Mouse (Mus musculus) heart, postnatal 4 days (tissue): ENCODE data around the gene Cox19. TPM values are rescaled to one million over a fixed set of nuclear protein-coding genes. Genes with fewer than 3 reads are reported as not detected.
"Not testable (repeated sequence)": the region's sequence is repeated elsewhere in the genome, so short reads cannot be mapped to it uniquely, and the experiment has no call there.

Source experiments
- DNase-seq: peaks from one replicate; pipeline ENCODE4 v3.0.0; 2021
- total RNA-seq, 2 experiments: library from RNA; stranded (reverse); gene quantifications; 2 replicates each; pipeline ENCODE4 v1.2.3; 2021

Cox19 gene
- total RNA-seq, 2 experiments from 2014 or later, result 76.9 to 79.3 TPM

DNA sequence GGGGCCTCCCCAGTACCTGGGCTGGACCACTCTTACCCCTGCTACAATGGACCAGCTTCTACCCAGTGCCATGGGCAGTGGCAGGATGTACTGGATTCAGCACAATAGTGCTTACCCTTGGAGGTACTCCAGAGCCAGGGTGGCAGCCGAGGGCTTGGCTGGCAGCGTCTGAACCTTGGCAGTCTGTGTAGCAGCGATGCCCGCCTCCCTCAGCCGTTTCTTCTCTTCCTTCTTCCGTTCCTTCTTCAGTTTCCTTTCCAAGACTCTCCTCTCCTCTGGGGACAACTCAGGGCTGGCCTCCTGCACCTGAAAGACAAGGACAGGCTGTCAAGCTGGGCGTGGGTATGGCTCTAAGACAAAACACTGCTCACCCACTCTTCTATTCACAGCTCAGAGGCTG lies 12.6 kb upstream of the Cox19 start:
- no peak for DNase-seq

DNA sequence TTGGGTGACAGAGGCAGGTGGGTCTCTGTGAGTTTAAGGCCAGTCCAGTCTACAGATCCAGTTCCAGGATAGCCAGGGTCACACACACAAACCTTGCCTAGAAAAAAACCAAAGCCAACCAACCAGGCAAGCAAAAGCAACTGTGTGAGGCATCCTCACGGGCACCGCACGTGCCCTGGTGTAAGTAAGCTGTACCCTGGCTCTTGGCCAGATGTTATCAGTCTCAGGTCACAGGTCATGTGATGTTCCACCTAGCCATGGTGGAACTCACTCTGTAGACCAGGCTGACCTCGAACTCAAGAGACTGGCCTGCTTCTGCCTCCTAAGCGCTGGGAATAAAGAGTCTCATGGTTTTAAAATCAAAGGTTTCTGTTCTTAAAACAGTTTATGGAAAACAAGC lies 8.0 kb upstream of the Cox19 start:
- no peak for DNase-seq

DNA sequence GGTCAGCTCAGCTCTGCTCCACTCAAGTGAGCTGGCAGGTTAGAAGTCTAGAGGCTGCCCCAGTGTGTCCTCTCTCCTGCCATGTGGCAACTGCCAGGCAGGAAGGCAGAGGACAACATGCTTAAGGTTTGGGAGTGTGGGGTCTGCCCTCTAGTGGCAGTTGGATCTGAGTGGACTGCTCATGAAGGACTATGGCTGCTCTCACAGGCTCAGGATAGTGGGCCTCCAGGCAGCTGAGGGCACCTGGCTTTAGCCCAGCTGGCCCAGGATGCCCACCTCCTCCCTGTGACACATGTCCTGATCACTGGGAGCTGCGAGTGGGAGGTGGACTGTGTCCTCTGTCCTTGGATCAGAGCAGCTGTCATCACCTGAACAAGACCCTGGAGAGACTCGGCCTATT lies 7.4 kb upstream of the Cox19 start:
- peak; percentile 72 for DNase-seq

- DNase-seq, result peak; percentile 90
Measured at GRCm38 (mm10) chr5:139355235-139355772, 4.1 kb upstream of the Cox19 start.

GRCm38 (mm10) chr5:139353946-139354345 lies 2.7 kb upstream of the Cox19 start:
- no peak for DNase-seq

- DNase-seq, result no peak
Measured at GRCm38 (mm10) chr5:139353496-139353895, 2.3 kb upstream of the Cox19 start.

- DNase-seq, result no peak
Measured at GRCm38 (mm10) chr5:139352317-139352716, 1.1 kb upstream of the Cox19 start, which contains the start of gene Cyp2w1. Gene Cyp2w1 (plus strand): TSS chr5:139352617.

DNA sequence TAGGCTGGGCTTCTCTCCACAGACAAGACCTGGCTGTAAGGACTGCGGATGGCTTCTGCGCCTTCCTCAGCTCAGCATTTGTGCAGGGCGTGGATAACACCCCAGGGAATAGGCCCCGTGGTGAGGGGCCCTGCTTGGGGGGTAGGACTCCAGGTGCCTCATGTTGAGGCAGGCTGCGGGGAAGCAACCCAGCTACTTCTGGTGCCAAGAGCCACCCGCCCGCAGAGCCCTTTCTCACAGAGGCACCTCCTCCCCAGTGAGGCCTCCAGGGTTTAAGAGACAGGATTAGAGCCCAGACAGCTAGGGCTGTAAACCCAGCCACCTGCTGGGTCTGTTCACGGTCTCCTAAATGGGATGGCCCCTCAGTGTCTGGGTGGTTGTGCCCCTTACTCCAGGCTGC lies 410 bp upstream of the Cox19 start:
- DNase-seq, result no peak

DNA sequence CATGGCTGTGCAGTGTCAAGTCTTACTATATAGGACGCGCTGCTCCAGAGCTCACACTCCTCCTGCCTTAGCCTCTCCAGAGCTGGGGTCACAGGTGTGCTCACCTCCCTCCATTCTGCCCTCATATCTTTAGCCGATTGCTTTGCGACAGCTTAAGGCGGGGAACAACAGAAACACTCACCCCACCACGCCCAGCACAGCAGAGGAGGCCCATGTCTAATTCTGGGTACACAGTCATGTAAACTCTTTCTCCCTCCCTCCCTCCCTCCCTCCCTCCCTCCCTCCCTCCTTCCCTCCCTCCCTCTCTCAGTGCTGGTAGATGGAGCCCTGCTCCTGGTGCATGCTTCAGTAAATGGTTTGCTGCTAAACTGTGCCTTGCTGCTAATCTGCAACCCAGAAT lies 1.5 kb downstream of the Cox19 start:
- DNase-seq, result no peak

DNA sequence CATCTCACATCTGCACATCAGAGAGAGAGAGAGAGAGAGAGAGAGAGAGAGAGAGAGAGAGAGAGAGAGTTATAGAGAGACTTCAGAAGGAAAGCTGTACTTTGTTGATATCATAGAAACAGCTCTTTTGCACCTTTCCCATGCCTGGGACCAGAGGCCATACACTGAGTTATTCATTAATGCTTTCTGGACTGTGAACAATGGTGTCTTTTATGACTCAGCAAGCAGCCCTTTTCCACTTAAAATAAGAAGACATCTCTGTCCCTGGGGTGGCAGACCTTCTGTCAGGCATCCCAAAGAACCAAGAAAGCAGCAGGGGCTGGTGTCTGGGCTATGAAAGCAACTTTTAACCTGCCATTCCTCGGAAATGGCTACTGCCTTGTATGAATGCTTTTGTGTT lies 4.0 kb downstream of the Cox19 start:
- DNase-seq, result no peak

DNA sequence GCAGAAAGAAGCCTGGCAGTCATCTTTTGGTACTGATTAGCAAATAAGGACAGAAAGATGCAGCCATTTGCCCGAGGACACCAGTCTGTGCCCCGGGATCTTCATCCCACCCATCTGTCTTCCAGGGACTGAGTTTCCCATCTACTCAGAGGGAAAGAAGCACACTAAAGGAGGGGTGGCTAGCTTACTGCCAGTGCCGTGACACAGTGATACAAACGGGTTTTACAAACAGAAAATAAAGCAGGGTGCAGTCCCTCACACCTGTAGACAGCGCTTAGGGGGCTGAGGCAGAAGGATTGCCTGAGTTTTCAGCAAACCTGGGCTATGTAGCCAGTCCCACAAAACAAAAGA lies 5.9 kb downstream of the Cox19 start:
- DNase-seq, result no peak

DNA sequence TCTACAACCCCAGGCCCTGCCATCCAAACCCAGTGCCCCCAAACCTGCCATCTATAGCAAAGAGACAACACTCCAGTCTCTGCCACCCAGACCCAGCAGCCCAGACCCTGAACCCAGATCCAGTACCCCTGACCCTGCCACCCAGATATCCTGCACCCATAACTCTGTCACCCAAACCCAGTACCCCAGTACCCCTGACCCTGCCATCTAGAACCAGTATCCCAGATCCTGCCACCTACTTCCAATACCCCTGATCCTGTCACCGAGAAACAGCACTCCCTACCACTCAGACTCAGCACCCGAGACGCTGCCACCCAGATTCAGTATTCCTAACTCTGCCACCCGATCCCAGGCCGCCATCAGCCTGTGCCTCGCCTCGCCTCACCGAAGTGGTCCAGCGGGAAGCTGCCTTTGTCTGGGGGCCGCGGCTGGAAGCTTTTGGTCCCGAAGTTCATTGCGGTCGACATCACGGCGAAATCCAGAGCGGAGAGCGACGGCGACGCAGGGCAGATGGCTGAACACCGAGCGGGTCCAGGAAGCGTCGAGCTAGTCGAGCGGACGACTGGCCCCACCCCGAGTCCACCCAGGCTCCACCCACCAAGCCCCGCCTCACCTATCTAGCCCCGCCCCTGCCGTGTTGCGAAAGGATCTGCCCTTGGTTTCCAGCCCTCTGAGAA lies 6.4 kb downstream of the Cox19 start:
- DNase-seq, result peak; percentile 97

DNA sequence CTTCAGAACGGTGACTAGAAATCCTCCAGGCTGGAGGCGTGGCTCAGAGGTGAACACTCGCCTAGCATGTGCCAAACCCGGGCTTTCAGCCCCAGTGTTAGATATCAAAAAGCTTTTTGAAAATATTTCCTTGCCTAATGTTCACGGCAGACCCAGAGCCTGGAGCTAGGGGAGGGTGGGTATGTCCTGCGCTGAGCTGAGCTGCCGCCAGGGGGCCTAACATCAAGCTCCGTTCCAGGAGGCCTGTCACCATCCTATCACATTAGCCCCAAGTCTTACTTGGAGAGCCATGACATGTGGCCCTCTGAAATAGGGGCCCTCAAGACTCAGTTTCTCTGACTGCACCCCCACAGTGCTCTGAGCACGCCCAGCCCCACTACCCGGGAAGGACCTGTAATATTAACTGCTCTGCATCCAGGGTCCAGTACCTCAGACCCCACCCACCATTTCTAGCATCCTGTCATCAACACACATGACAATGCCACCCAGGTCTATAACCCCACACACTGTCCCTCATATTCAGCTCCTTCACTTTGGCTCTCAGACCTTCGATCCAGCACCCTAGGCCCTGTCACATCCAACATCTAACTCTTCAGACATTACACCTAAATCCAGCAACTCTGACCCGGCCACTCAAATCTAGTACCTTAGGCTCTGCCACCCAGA lies 7.1 kb downstream of the Cox19 start:
- DNase-seq, result peak; percentile 89

DNA sequence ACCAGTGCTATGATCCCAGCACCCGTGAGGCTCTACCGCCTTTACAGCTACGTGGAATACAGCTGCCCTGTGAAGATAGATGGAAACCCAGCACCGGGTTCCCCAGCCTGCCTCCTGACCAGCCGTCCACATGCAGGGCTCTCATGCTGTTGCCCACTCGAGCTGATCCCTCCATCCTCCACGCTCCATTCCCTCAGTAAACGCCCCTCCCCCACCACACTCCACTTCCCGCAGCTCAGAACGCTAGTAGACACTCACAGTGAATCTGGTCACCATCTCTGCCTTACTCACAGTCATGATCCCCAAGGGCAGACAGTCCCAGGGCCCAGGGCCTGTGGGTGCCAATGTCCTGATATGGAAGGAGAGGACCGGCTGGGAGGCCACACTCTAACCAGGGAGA lies 12.3 kb downstream of the Cox19 start:
- no peak for DNase-seq

DNA sequence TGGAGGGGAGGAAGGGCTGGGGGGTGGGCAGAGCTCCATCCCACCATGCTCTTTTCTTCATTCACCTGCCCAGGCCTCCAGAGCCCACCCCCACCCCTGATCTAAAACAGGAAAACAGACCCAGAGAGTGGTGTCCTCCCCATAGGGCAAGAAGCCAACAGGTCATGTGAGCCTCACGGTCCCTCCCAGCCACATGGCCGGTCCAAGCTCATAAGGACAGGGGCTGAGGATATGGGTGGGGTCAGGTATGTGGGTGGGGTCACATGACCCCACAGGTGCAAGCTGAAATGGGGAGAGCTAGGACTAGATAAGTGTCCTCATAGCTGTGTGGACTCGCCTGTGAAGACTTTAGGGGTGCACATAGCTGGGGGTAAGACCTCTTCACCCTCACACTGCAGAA lies 12.8 kb downstream of the Cox19 start:
- peak; percentile 46 for DNase-seq

- peak; percentile 44 for DNase-seq
Measured at GRCm38 (mm10) chr5:139337826-139338370, 13.3 kb downstream of the Cox19 start.

- DNase-seq, result no peak
Measured at GRCm38 (mm10) chr5:139335634-139336033, 15.6 kb downstream of the Cox19 start.

DNA sequence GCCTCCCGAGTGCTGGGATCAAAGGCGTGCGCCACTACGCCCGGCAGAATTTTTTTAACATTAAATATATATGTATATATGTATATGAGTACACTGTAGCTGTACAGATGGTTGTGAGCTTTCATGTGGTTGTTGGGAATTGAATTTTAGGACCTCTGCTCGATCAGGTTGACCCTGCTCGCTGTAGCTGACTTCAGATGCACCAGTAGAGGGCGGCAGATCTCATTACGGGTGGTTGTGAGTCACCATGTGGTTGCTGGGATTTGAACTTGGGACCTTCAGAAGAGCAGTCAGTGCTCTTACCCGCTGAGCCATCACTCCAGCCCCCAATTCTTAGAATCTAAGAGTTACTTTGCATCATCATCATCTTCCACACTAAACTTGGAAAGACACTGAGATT lies 16.8 kb downstream of the Cox19 start:
- DNase-seq, result not testable (repeated sequence)

DNA sequence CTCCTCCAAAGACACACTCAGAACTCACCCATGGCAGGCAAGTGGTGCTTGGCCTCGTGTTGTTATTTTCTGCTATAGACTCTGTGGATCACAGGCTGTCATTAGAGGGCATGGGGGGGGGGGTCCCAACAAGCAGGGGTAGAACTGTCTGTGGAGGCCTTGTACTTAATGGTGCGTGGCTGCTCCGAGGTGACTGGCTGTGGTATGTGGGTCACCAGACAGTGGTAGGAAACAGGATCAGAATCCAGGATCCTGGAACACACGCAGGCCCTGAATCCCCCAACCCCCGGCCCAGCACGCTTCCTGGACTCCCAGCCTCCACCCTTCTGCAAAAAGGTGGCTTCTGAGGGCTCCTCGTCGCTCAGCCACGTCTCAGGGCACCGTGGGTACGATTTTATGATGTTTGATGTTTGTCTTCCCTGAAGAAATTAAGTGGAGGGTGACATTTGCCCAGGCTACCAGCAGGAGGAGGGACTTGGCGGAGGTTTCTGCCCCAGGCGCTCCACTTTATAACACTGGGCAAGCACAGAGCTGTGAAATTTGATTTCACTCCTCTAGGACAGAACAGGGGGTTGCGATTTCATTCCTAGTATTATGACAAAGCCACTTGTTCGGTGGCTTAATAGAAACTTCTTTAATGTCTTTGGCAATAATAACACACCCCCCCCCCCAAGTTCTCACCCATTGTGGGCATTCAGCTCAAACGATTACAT lies 17.8 kb downstream of the Cox19 start:
- no peak for DNase-seq

DNA sequence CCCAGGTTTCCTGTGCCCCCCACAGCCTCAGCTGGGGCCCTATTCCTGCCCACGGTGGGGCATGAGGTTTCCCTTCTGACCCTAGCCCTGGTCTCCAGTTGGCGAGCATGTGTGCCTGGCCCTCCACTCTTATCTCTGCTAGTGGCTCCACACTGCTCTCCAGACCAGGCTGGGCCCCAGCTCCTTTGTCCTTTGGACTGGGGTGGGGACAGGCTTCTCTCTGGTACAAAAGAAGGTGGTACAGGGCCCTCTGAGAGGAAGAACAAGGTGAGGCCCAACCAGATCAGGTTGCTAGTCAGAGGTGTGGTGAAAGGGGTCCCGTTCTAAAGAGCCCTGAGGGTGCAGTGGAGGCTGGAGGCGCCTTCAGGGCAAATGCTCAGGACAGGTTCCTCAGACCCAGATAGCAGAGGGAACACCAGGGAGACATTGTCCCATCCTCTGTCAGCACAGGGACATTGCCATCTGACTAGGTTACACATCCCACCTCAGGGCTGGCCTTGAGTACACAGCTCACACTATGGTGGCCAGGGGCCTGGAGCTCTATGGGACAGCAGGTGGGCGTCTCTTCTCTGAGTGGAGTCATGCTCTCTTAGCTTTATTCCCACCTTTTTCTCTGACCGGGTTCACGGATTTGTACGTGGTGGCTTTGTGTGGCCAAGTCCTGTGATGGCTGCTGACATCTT lies 18.5 kb downstream of the Cox19 start:
- DNase-seq, result no peak

DNA sequence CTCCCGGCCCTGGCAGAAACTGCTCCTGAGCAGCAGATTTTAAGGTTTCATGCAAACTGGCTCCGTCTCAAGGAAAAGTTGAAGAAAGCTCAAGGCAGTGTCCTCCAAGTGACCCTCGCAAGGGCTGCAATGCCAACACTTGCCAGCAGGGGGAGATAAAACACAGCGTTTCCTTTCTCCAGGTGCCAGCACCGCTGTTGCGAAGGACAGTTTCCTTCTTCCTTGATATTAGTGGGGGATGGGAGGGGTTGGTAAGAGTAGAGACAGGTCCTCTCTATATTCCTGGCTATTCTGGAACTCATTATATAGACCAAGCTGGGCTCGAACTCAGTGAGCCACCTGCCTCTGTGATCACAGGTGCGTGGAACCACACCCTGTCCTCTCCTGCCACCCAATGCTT lies 19.5 kb downstream of the Cox19 start:
- peak; percentile 91 for DNase-seq

- DNase-seq, result no peak
Measured at GRCm38 (mm10) chr5:139330766-139331165, 20.5 kb downstream of the Cox19 start.

GRCm38 (mm10) chr5:139327634-139328020 lies 23.6 kb downstream of the Cox19 start:
- no peak for DNase-seq
